Mouse (Mus musculus) right cerebral cortex, postnatal 4 days (tissue): ENCODE measurements around the gene Galnt9.

Experiments used
- DNase-seq: peaks from one replicate; pipeline ENCODE4 v3.0.0-alpha.2; 2022

The Galnt9 gene

GRCm38 (mm10) chr5:110540947-110541346 is 3.2 kb upstream of the Galnt9 start:
- DNase-seq: no peak

- no peak for DNase-seq
Measured at GRCm38 (mm10) chr5:110541456-110541855, 2.7 kb upstream of the Galnt9 start.

GRCm38 (mm10) chr5:110544691-110545069 is 525 bp downstream of the Galnt9 start:
- DNase-seq: no peak

GRCm38 (mm10) chr5:110545311-110545710 is 1.2 kb downstream of the Galnt9 start:
- no peak for DNase-seq

- no peak for DNase-seq
Measured at GRCm38 (mm10) chr5:110546136-110546535, 2.0 kb downstream of the Galnt9 start.

- no peak for DNase-seq
Measured at GRCm38 (mm10) chr5:110546726-110547406, 2.7 kb downstream of the Galnt9 start.

- no peak for DNase-seq
Measured at GRCm38 (mm10) chr5:110548446-110548845, 4.3 kb downstream of the Galnt9 start.

GRCm38 (mm10) chr5:110550189-110550588 is 6.0 kb downstream of the Galnt9 start:
- DNase-seq: no peak

- no peak for DNase-seq
Measured at GRCm38 (mm10) chr5:110550841-110551240, 6.7 kb downstream of the Galnt9 start.

- DNase-seq: no peak
Measured at GRCm38 (mm10) chr5:110552005-110552404, 7.8 kb downstream of the Galnt9 start.

GRCm38 (mm10) chr5:110553315-110553714 is 9.2 kb downstream of the Galnt9 start:
- DNase-seq: no peak

- DNase-seq: no peak
Measured at GRCm38 (mm10) chr5:110555198-110555597, 11.0 kb downstream of the Galnt9 start.

- peak; percentile 44 for DNase-seq
Measured at GRCm38 (mm10) chr5:110558368-110558767, 14.2 kb downstream of the Galnt9 start.

- DNase-seq: no peak
Measured at GRCm38 (mm10) chr5:110559679-110560078, 15.5 kb downstream of the Galnt9 start.

GRCm38 (mm10) chr5:110562741-110563326 is 18.7 kb downstream of the Galnt9 start:
- peak; percentile 53 for DNase-seq

GRCm38 (mm10) chr5:110564986-110565644 is 21.0 kb downstream of the Galnt9 start:
- no peak for DNase-seq

- no peak for DNase-seq
Measured at GRCm38 (mm10) chr5:110567547-110567946, 23.4 kb downstream of the Galnt9 start.

- DNase-seq: no peak
Measured at GRCm38 (mm10) chr5:110574888-110575287, 30.7 kb downstream of the Galnt9 start.

GRCm38 (mm10) chr5:110579296-110579695 is 35.1 kb downstream of the Galnt9 start:
- no peak for DNase-seq

- peak; percentile 18 for DNase-seq
Measured at GRCm38 (mm10) chr5:110580569-110581239, 36.5 kb downstream of the Galnt9 start.

GRCm38 (mm10) chr5:110582647-110583538 is 38.7 kb downstream of the Galnt9 start:
- no peak for DNase-seq

GRCm38 (mm10) chr5:110587467-110587866 is 43.3 kb downstream of the Galnt9 start:
- no peak for DNase-seq

- no peak for DNase-seq
Measured at GRCm38 (mm10) chr5:110589833-110590232, 45.7 kb downstream of the Galnt9 start.
